Mouse (Mus musculus): ENCODE results near the gene Rnaseh2a.

DNA sequence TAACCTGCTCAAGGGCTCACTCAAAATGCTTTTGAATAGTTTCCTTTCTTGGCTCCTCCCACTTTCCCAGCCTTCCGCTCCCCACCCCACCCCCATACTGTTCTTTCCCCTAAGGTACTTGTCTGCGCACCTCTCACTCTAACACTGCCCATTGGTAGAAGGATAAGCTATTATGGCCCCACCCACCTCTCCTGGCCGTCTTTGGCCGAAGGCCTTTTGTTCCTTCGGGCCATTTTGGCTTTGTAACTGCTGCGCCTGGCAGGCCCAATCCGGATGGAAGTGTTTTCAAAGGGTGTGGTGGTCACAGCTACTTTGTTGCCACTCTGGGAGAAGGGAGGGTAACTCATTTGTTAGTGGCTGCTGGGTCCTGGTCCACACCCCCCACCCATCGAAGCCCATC lies 54.3 kb downstream of the Rnaseh2a start:
- TF ChIP-seq POLR2A (IDR thresholded peaks at IDR 0.05; ENCODE audit: insufficient read depth, low read depth, low read length) (no peak), CTCF (IDR thresholded peaks at IDR 0.05; ENCODE audit: insufficient read depth, low read depth, low read length) (no peak)
